Mouse (Mus musculus) neural tube, embryonic 12.5 days (tissue): Measurements from ENCODE around the gene 0610010K14Rik. TPM values are rescaled to one million over a fixed set of nuclear protein-coding genes. Genes with fewer than 3 reads are reported as not detected.

Source experiments
- ATAC-seq: fragments of 200-750 bp; cut with Nextera tagmentation; 2 replicates; pipeline ENCODE4 v1.8.0; 2017; ENCODE audit warnings: low read depth, mild to moderate bottlenecking, moderate TSS enrichment, moderate library complexity; ENCODE audit not compliant: low FRiP score
- H3K27ac ChIP-seq: fragments of 300-500 bp; sonication (generic); 2 replicates; pipeline ENCODE4 v1.5.1; 2016
- H3K27me3 ChIP-seq: fragments of 300-500 bp; sonication (generic); replicated peaks from 2 replicates; pipeline ENCODE4 v1.6.1; 2016; ENCODE audit warnings: mild to moderate bottlenecking
- H3K36me3 ChIP-seq: fragments of 300-500 bp; sonication (generic); 2 replicates; pipeline ENCODE4 v1.6.1; 2016; ENCODE audit warnings: mild to moderate bottlenecking
- H3K4me1 ChIP-seq: fragments of 300-500 bp; sonication (generic); 2 replicates; pipeline ENCODE4 v1.6.1; 2016
- H3K4me2 ChIP-seq: fragments of 300-500 bp; sonication (generic); replicated peaks from 2 replicates; pipeline ENCODE4 v1.6.1; 2016; ENCODE audit warnings: mild to moderate bottlenecking
- H3K4me3 ChIP-seq: fragments of 300-500 bp; sonication (generic); 2 replicates; pipeline ENCODE4 v1.5.1; 2016
- H3K9ac ChIP-seq: fragments of 300-500 bp; sonication (generic); 2 replicates; pipeline ENCODE4 v1.6.1; 2016; ENCODE audit warnings: mild to moderate bottlenecking
- H3K9me3 ChIP-seq: fragments of 300-500 bp; sonication (generic); 2 replicates; pipeline ENCODE4 v1.6.1; 2016; ENCODE audit warnings: mild to moderate bottlenecking
- WGBS: fragments of 180-500 bp; shearing (Covaris S2); methylation state at CpG from one replicate; pipeline ENCODE4 v1.1.7; 2016; 5-methylcytosine and 5-hydroxymethylcytosine counted together
- polyA plus RNA-seq: library from polyadenylated mRNA; unstranded; fragments of >200 nt; fragmentation: Nextera tagmentation; extraction: Ambion mirVana; gene quantifications from 2 replicates; pipeline ENCODE4 v1.2.1, GENCODE M21; 2016

The 0610010K14Rik gene
- polyA plus RNA-seq, 1 experiment from 2014 or later = 169 TPM

- no peaks in the 10 kb centered on the region for H3K9me3 ChIP-seq
- no peak for ATAC-seq
- H3K4me3 ChIP-seq = 0 out of 2 replicates have a peak overlapping the region, but pooled peaks have one; percentile 28
- no peak overlapping the region for H3K27ac ChIP-seq
- 42% methylated on average over 8 of the region's 8 CpGs for WGBS
- peak overlapping the region; percentile 56 for H3K9ac ChIP-seq
- peaks cover 16% of the 10 kb centered on the region for H3K36me3 ChIP-seq
- H3K4me2 ChIP-seq = peak overlapping the region; percentile 62
- H3K4me1 ChIP-seq = peaks cover 30% of the 10 kb centered on the region
- H3K27me3 ChIP-seq = peaks cover 24% of the 10 kb centered on the region
Observed at GRCm38 (mm10) chr11:70233016-70233415, 4.7 kb downstream of the 0610010K14Rik start.

- Histone ChIP-seq H3K4me2 (peak overlapping the region; percentile 62), H3K27me3 (peaks cover 29% of the 10 kb centered on the region), H3K4me3 (peak overlapping the region; percentile 28), H3K36me3 (peaks cover 16% of the 10 kb centered on the region), H3K4me1 (peaks cover 30% of the 10 kb centered on the region), H3K9ac (peak overlapping the region; percentile 56), H3K27ac (no peak overlapping the region), H3K9me3 (no peaks in the 10 kb centered on the region)
- 9% methylated on average over 10 of the region's 10 CpGs for WGBS
- ATAC-seq = no peak
Observed at GRCm38 (mm10) chr11:70232546-70232945, 5.2 kb downstream of the 0610010K14Rik start.

GRCm38 (mm10) chr11:70230239-70230727, 7.4 kb downstream of the 0610010K14Rik start:
- 1% methylated on average over 32 of the region's 32 CpGs for WGBS
- H3K4me1 ChIP-seq = peaks cover 37% of the 10 kb centered on the region
- H3K4me3 ChIP-seq = no peak overlapping the region; the same call in 1 of the 2 replicates
- H3K36me3 ChIP-seq = peaks cover 9% of the 10 kb centered on the region
- H3K27ac ChIP-seq = no peak overlapping the region
- no peaks in the 10 kb centered on the region for H3K9me3 ChIP-seq
- H3K4me2 ChIP-seq = peak overlapping the region; percentile 54
- peaks cover 51% of the 10 kb centered on the region for H3K27me3 ChIP-seq
- ATAC-seq = 0 out of 2 replicates have a peak, but pooled peaks have one; percentile 35
- H3K9ac ChIP-seq = no peak overlapping the region

GRCm38 (mm10) chr11:70229260-70230010, 8.3 kb downstream of the 0610010K14Rik start, which contains the start of gene Bcl6b:
TSS of gene Bcl6b (minus strand) at chr11:70229798.
- no peaks in the 10 kb centered on the region for H3K9me3 ChIP-seq
- no peak; the same call in 1 of the 2 replicates for ATAC-seq
- no peak within 1 kb of the TSS for H3K27ac ChIP-seq
- peaks cover under 1% of the 10 kb centered on the region for H3K36me3 ChIP-seq
- H3K4me2 ChIP-seq = peak within 1 kb of the TSS; percentile 54
- H3K4me1 ChIP-seq = peaks cover 37% of the 10 kb centered on the region
- H3K9ac ChIP-seq = 0 out of 2 replicates have a peak within 1 kb of the TSS, but pooled peaks have one; percentile 13
- H3K27me3 ChIP-seq = peaks cover 58% of the 10 kb centered on the region
- 3% methylated on average over 39 of the region's 39 CpGs for WGBS
- peak within 1 kb of the TSS; percentile 21 for H3K4me3 ChIP-seq

- Histone ChIP-seq H3K4me1 (peaks cover 37% of the 10 kb centered on the region), H3K4me3 (peak overlapping the region; percentile 21), H3K36me3 (no peaks in the 10 kb centered on the region; the same call in 1 of the 2 replicates), H3K27ac (no peak overlapping the region), H3K9ac (0 out of 2 replicates have a peak overlapping the region, but pooled peaks have one; percentile 13), H3K4me2 (peak overlapping the region; percentile 54), H3K9me3 (no peaks in the 10 kb centered on the region), H3K27me3 (peaks cover 62% of the 10 kb centered on the region)
- 0% methylated on average over 19 of the region's 19 CpGs for whole genome bisulfite sequencing
- ATAC-seq = no peak
Observed at GRCm38 (mm10) chr11:70228828-70229227, 8.9 kb downstream of the 0610010K14Rik start.

GRCm38 (mm10) chr11:70227661-70228245, 10.0 kb downstream of the 0610010K14Rik start:
- Histone ChIP-seq H3K4me2 (peak overlapping the region; percentile 54), H3K27me3 (peaks cover 62% of the 10 kb centered on the region), H3K36me3 (no peaks in the 10 kb centered on the region; the same call in 1 of the 2 replicates), H3K9ac (no peak overlapping the region; the same call in 1 of the 2 replicates), H3K4me3 (no peak overlapping the region), H3K9me3 (no peaks in the 10 kb centered on the region), H3K27ac (no peak overlapping the region), H3K4me1 (peaks cover 34% of the 10 kb centered on the region)
- 85% methylated on average over 4 of the region's 4 CpGs for WGBS
- no peak for ATAC-seq

GRCm38 (mm10) chr11:70227126-70227525, 10.6 kb downstream of the 0610010K14Rik start:
- Histone ChIP-seq H3K4me1 (peaks cover 31% of the 10 kb centered on the region), H3K27ac (no peak overlapping the region), H3K9ac (peak overlapping the region; percentile 26; the same call in 1 of the 2 replicates), H3K4me3 (no peak overlapping the region), H3K27me3 (peaks cover 62% of the 10 kb centered on the region), H3K36me3 (no peaks in the 10 kb centered on the region; the same call in 1 of the 2 replicates), H3K9me3 (no peaks in the 10 kb centered on the region), H3K4me2 (peak overlapping the region; percentile 54)
- no peak for ATAC-seq
- WGBS = 23% methylated on average over 5 of the region's 5 CpGs

- peak overlapping the region; percentile 54 for H3K4me2 ChIP-seq
- no peak overlapping the region for H3K27ac ChIP-seq
- no peaks in the 10 kb centered on the region; the same call in 1 of the 2 replicates for H3K36me3 ChIP-seq
- ATAC-seq = no peak
- peaks cover 37% of the 10 kb centered on the region for H3K4me1 ChIP-seq
- peak overlapping the region; percentile 9; the same call in 1 of the 2 replicates for H3K4me3 ChIP-seq
- 5% methylated on average over 18 of the region's 18 CpGs for WGBS
- H3K27me3 ChIP-seq = peaks cover 62% of the 10 kb centered on the region
- no peaks in the 10 kb centered on the region for H3K9me3 ChIP-seq
- H3K9ac ChIP-seq = 0 out of 2 replicates have a peak overlapping the region, but pooled peaks have one; percentile 26
Observed at GRCm38 (mm10) chr11:70226602-70226890, 11.2 kb downstream of the 0610010K14Rik start.

- Histone ChIP-seq H3K36me3 (no peaks in the 10 kb centered on the region; the same call in 1 of the 2 replicates), H3K9ac (no peak overlapping the region), H3K4me3 (no peak overlapping the region; the same call in 1 of the 2 replicates), H3K4me2 (peak overlapping the region; percentile 54), H3K4me1 (peaks cover 39% of the 10 kb centered on the region), H3K27me3 (peaks cover 62% of the 10 kb centered on the region), H3K9me3 (no peaks in the 10 kb centered on the region), H3K27ac (no peak overlapping the region)
- WGBS = 18% methylated on average over 27 of the region's 27 CpGs
- no peak for ATAC-seq
Observed at GRCm38 (mm10) chr11:70225798-70226601, 11.7 kb downstream of the 0610010K14Rik start.

GRCm38 (mm10) chr11:70223724-70224123, 14.0 kb downstream of the 0610010K14Rik start:
- no peaks in the 10 kb centered on the region; the same call in 1 of the 2 replicates for H3K36me3 ChIP-seq
- no peak overlapping the region for H3K4me3 ChIP-seq
- no peak overlapping the region for H3K4me2 ChIP-seq
- H3K9me3 ChIP-seq = no peaks in the 10 kb centered on the region
- H3K9ac ChIP-seq = no peak overlapping the region
- H3K27me3 ChIP-seq = peaks cover 49% of the 10 kb centered on the region
- peaks cover 45% of the 10 kb centered on the region for H3K4me1 ChIP-seq
- no peak overlapping the region for H3K27ac ChIP-seq
- 83% methylated on average over 9 of the region's 9 CpGs for WGBS
- no peak for ATAC-seq

- no peak for ATAC-seq
- no peaks in the 10 kb centered on the region for H3K9me3 ChIP-seq
- no peak overlapping the region for H3K27ac ChIP-seq
- peak overlapping the region; percentile 77 for H3K9ac ChIP-seq
- H3K36me3 ChIP-seq = peaks cover 10% of the 10 kb centered on the region
- peaks cover 44% of the 10 kb centered on the region for H3K4me1 ChIP-seq
- H3K4me3 ChIP-seq = peak overlapping the region; percentile 56
- peak overlapping the region; percentile 88 for H3K4me2 ChIP-seq
- WGBS = 6% methylated on average over 14 of the region's 14 CpGs
- peaks cover 40% of the 10 kb centered on the region for H3K27me3 ChIP-seq
Observed at GRCm38 (mm10) chr11:70221603-70222500, 15.9 kb downstream of the 0610010K14Rik start.
